Mouse (Mus musculus) limb, embryonic 14.5 days (tissue): ENCODE measurements at regions not wholly inside any gene's neighbourhood (a gene's known extent, or its start where the extent isn't known, plus 50 kb on each side); places are given as distances from the start of the nearest gene placed in this dataset.

Experiments
- ATAC-seq: fragments of 200-750 bp; cut with Nextera tagmentation; 2 replicates; pipeline ENCODE4 v1.8.0; 2017; ENCODE audit warnings: low read depth, moderate number of reproducible peaks, moderate TSS enrichment; ENCODE audit not compliant: low FRiP score
- DNase-seq: peaks from one replicate; pipeline ENCODE4 v3.0.0-alpha.2; 2015; ENCODE audit warnings: low spot score
- H3K27ac ChIP-seq: fragments of 300-500 bp; sonication (generic); replicated peaks from 2 replicates; pipeline ENCODE4 v1.5.1; 2014; ENCODE audit warnings: low read depth, mild to moderate bottlenecking, low read length, moderate library complexity, mixed read lengths
- H3K27me3 ChIP-seq: fragments of 300-500 bp; sonication (generic); 2 replicates; pipeline ENCODE4 v1.6.1; 2014; ENCODE audit warnings: low read length, mixed read lengths; ENCODE audit not compliant: control insufficient read depth, insufficient read depth
- H3K36me3 ChIP-seq: fragments of 300-500 bp; sonication (generic); 2 replicates; pipeline ENCODE4 v1.6.1; 2014; ENCODE audit warnings: mild to moderate bottlenecking, low read length, moderate library complexity, mixed read lengths; ENCODE audit not compliant: control insufficient read depth, insufficient read depth
- H3K4me1 ChIP-seq: fragments of 300-500 bp; sonication (generic); 2 replicates; pipeline ENCODE4 v1.6.1; 2014; ENCODE audit warnings: antibody characterized with exemption, low read length, mixed read lengths; ENCODE audit not compliant: control insufficient read depth, insufficient read depth
- H3K4me2 ChIP-seq: fragments of 300-500 bp; sonication (generic); replicated peaks from 2 replicates; pipeline ENCODE4 v1.6.1; 2014; ENCODE audit warnings: low read depth, mild to moderate bottlenecking, low read length, moderate library complexity; ENCODE audit not compliant: severe bottlenecking
- H3K4me3 ChIP-seq: fragments of 300-500 bp; sonication (generic); replicated peaks from 2 replicates; pipeline ENCODE4 v1.5.1; 2014; ENCODE audit warnings: low read length
- H3K9ac ChIP-seq: fragments of 300-500 bp; sonication (generic); 2 replicates; pipeline ENCODE4 v1.6.1; 2014; ENCODE audit warnings: mild to moderate bottlenecking, low read depth, low read length, moderate library complexity; ENCODE audit not compliant: severe bottlenecking
- H3K9me3 ChIP-seq: fragments of 300-500 bp; sonication (generic); 2 replicates; pipeline ENCODE4 v1.6.1; 2016; ENCODE audit warnings: low read length; ENCODE audit not compliant: control insufficient read depth
- POLR2A ChIP-seq: fragments of 200-500 bp; IDR thresholded peaks from 2 replicates; pipeline ENCODE4 v1.8.0; 2012; ENCODE audit warnings: inconsistent platforms, mild to moderate bottlenecking, moderate library complexity, borderline replicate concordance; ENCODE audit not compliant: insufficient read depth, insufficient read length; ENCODE audit errors: extremely low read depth
- WGBS: fragments of 180-500 bp; shearing (Covaris S2); extraction: QIAGEN DNeasy Blood & Tissue Kit; methylation state at CpG from one replicate; pipeline ENCODE4 v1.1.7; 2014; 5-methylcytosine and 5-hydroxymethylcytosine counted together

- WGBS: 57% methylated on average over 3 of the region's 3 CpGs
- TF ChIP-seq POLR2A: no peak
Measured at GRCm38 (mm10) chr7:72973771-72974170, 401.5 kb upstream of the Rgma start.

GRCm38 (mm10) chr7:72974384-72974783 is 400.9 kb upstream of the Rgma start:
- Histone ChIP-seq H3K27me3 (no peaks in the 10 kb centered on the region), H3K9me3 (no peaks in the 10 kb centered on the region), H3K4me2 (no peak overlapping the region), H3K36me3 (no peaks in the 10 kb centered on the region), H3K27ac (no peak overlapping the region), H3K9ac (no peak overlapping the region), H3K4me3 (no peak overlapping the region), H3K4me1 (no peaks in the 10 kb centered on the region)
- 82% methylated on average over 3 of the region's 3 CpGs for WGBS
- DNase-seq (no peak), ATAC-seq (no peak)
- TF ChIP-seq POLR2A: no peak

More at GRCm38 (mm10) chr7:72973771-72974170, 401.5 kb upstream of the Rgma start:
- Histone ChIP-seq H3K36me3 (no peaks in the 10 kb centered on the region), H3K4me1 (no peaks in the 10 kb centered on the region), H3K27me3 (no peaks in the 10 kb centered on the region), H3K4me2 (no peak overlapping the region), H3K9ac (no peak overlapping the region), H3K27ac (no peak overlapping the region), H3K9me3 (no peaks in the 10 kb centered on the region), H3K4me3 (no peak overlapping the region)
- ATAC-seq: no peak
- DNase-seq: no peak

- peak; percentile 32 for DNase-seq
- no peaks in the 10 kb centered on the region for H3K36me3 ChIP-seq
- no peak overlapping the region for H3K9ac ChIP-seq
- H3K4me2 ChIP-seq: no peak overlapping the region
- H3K9me3 ChIP-seq: no peaks in the 10 kb centered on the region
- no peaks in the 10 kb centered on the region for H3K4me1 ChIP-seq
- WGBS: 71% methylated on average over 8 of the region's 8 CpGs
- no peak for ATAC-seq
- H3K27ac ChIP-seq: no peak overlapping the region
- TF ChIP-seq POLR2A: no peak
- no peaks in the 10 kb centered on the region for H3K27me3 ChIP-seq
- no peak overlapping the region for H3K4me3 ChIP-seq
Measured at GRCm38 (mm10) chr7:72990559-72991429, 384.5 kb upstream of the Rgma start.

DNA sequence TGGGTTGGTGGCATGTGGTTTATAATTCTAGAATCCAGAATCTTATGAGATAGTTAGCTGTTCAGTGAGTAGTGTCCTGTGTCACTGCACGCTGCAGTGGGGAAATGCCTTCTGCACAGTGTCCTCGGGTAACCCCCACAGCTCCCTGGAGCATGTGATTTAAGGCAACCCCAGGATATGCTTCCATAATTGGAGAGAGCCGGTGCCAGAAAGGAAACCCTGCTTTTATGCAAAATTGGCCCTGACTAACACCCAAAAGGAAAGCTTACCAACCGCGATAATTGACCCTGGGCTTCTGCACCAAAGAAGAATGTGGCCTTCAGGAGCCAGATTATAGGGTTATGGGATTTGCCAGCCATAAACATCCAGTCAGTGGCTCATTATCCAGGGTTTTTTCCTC is 376.9 kb upstream of the Rgma start:
- DNase-seq (no peak), ATAC-seq (no peak)
- H3K27ac ChIP-seq: no peak overlapping the region
- no peaks in the 10 kb centered on the region for H3K36me3 ChIP-seq
- H3K9ac ChIP-seq: no peak overlapping the region
- WGBS: 18% methylated on average over 5 of the region's 5 CpGs
- TF ChIP-seq POLR2A: no peak
- no peak overlapping the region for H3K4me2 ChIP-seq
- no peaks in the 10 kb centered on the region for H3K9me3 ChIP-seq
- peaks cover 4% of the 10 kb centered on the region; the same call in 1 of the 2 replicates for H3K4me1 ChIP-seq
- H3K27me3 ChIP-seq: no peaks in the 10 kb centered on the region
- no peak overlapping the region for H3K4me3 ChIP-seq

- WGBS: 78% methylated on average over 3 of the region's 3 CpGs
- no peak for ATAC-seq
- H3K9me3 ChIP-seq: no peaks in the 10 kb centered on the region
- TF ChIP-seq POLR2A: no peak
- H3K27me3 ChIP-seq: no peaks in the 10 kb centered on the region
- H3K36me3 ChIP-seq: no peaks in the 10 kb centered on the region
- DNase-seq: no peak
- H3K9ac ChIP-seq: no peak overlapping the region
- H3K4me3 ChIP-seq: no peak overlapping the region
- H3K4me1 ChIP-seq: no peaks in the 10 kb centered on the region
- H3K27ac ChIP-seq: no peak overlapping the region
- no peak overlapping the region for H3K4me2 ChIP-seq
Measured at GRCm38 (mm10) chr7:73019151-73019550, 356.2 kb upstream of the Rgma start.
